Mouse (Mus musculus): ENCODE measurements at regions not wholly inside any gene's neighbourhood (a gene's known extent, or its start where the extent isn't known, plus 50 kb on each side); places are given as distances from the start of the nearest gene placed in this dataset.

- H3K4me1 ChIP-seq (replicated peaks; ENCODE audit: control insufficient read depth, insufficient read depth, low read length), result peaks cover 4% of the 10 kb centered on the region; the same call in 1 of the 2 replicates
- H3K27me3 ChIP-seq (replicated peaks; ENCODE audit: control insufficient read depth, insufficient read depth, low read length), result no peaks in the 10 kb centered on the region
- no peak overlapping the region for H3K27ac ChIP-seq (ENCODE audit: low read length)
- H3K36me3 ChIP-seq (ENCODE audit: control insufficient read depth, insufficient read depth), result no peaks in the 10 kb centered on the region; the same call in 1 of the 2 replicates
- H3K9me3 ChIP-seq (ENCODE audit: control insufficient read depth, low read length), result no peaks in the 10 kb centered on the region
- no peak for ATAC-seq
- no peak overlapping the region for H3K4me2 ChIP-seq (ENCODE audit: low read length)
- no peak overlapping the region for H3K9ac ChIP-seq (replicated peaks; ENCODE audit: low read depth, low read length)
- 81% methylated on average over 1 of the region's 1 CpGs for WGBS
- no peak overlapping the region for H3K4me3 ChIP-seq (replicated peaks; ENCODE audit: low read length)
These were observed 519.2 kb upstream of the Lrrc6 start for GRCm38 (mm10) chr15:67019891-67020290.

GRCm38 (mm10) chr15:67019194-67019661, 518.5 kb upstream of the Lrrc6 start:
- Histone ChIP-seq H3K4me2 (ENCODE audit: low read length) (no peak overlapping the region), H3K36me3 (ENCODE audit: control insufficient read depth, insufficient read depth) (no peaks in the 10 kb centered on the region; the same call in 1 of the 2 replicates), H3K4me1 (replicated peaks; ENCODE audit: control insufficient read depth, insufficient read depth, low read length) (peaks cover 4% of the 10 kb centered on the region; the same call in 1 of the 2 replicates), H3K27ac (ENCODE audit: low read length) (no peak overlapping the region), H3K27me3 (replicated peaks; ENCODE audit: control insufficient read depth, insufficient read depth, low read length) (no peaks in the 10 kb centered on the region), H3K9me3 (ENCODE audit: control insufficient read depth, low read length) (no peaks in the 10 kb centered on the region), H3K4me3 (replicated peaks; ENCODE audit: low read length) (no peak overlapping the region), H3K9ac (replicated peaks; ENCODE audit: low read depth, low read length) (no peak overlapping the region)
- WGBS, result 38% methylated on average over 6 of the region's 6 CpGs
- ATAC-seq, result peak; percentile 83
